Mouse (Mus musculus) intestine, embryonic 16.5 days (tissue): Measurements from ENCODE around the gene Prkg1. TPM values are rescaled to one million over a fixed set of nuclear protein-coding genes. Genes with fewer than 3 reads are reported as not detected.

Source experiments
- ATAC-seq: fragments of 200-750 bp; cut with Nextera tagmentation; 2 replicates; pipeline ENCODE4 v1.8.0; 2017; ENCODE audit warnings: moderate TSS enrichment, moderate library complexity
- H3K27ac ChIP-seq: fragments of 300-500 bp; sonication (generic); 2 replicates; pipeline ENCODE4 v1.5.1; 2014; ENCODE audit warnings: mild to moderate bottlenecking, low read length
- H3K27me3 ChIP-seq: fragments of 300-500 bp; sonication (generic); replicated peaks from 2 replicates; pipeline ENCODE4 v1.6.1; 2014; ENCODE audit warnings: low read length, control low read depth, mixed read lengths; ENCODE audit not compliant: control insufficient read depth, insufficient read depth
- H3K36me3 ChIP-seq: fragments of 300-500 bp; sonication (generic); 2 replicates; pipeline ENCODE4 v1.6.1; 2014; ENCODE audit warnings: low read length, control low read depth; ENCODE audit not compliant: control insufficient read depth, insufficient read depth
- H3K4me1 ChIP-seq: fragments of 300-500 bp; sonication (generic); 2 replicates; pipeline ENCODE4 v1.6.1; 2014; ENCODE audit warnings: low read length, control low read depth, mixed read lengths; ENCODE audit not compliant: control insufficient read depth, insufficient read depth
- H3K4me2 ChIP-seq: fragments of 300-500 bp; sonication (generic); 2 replicates; pipeline ENCODE4 v1.6.1; 2014; ENCODE audit warnings: low read depth, low read length, control low read depth
- H3K4me3 ChIP-seq: fragments of 300-500 bp; sonication (generic); 2 replicates; pipeline ENCODE4 v1.5.1; 2014; ENCODE audit warnings: mild to moderate bottlenecking, low read length
- H3K9ac ChIP-seq: fragments of 300-500 bp; sonication (generic); 2 replicates; pipeline ENCODE4 v1.6.1; 2014; ENCODE audit warnings: low read depth, low read length
- H3K9me3 ChIP-seq: fragments of 300-500 bp; sonication (generic); 2 replicates; pipeline ENCODE4 v1.6.1; 2016; ENCODE audit warnings: low read length, control low read depth; ENCODE audit not compliant: control insufficient read depth
- WGBS: fragments of 180-500 bp; shearing (Covaris S2); extraction: QIAGEN DNeasy Blood & Tissue Kit; methylation state at CpG from one replicate; pipeline ENCODE4 v1.1.7; 2014; 5-methylcytosine and 5-hydroxymethylcytosine counted together
- polyA plus RNA-seq: library from polyadenylated mRNA; unstranded; fragments of >200 nt; fragmentation: Nextera tagmentation; extraction: Ambion mirVana; gene quantifications from 2 replicates; pipeline ENCODE4 v1.2.1, GENCODE M21; 2015

Prkg1 gene
- polyA plus RNA-seq, 1 experiment from 2014 or later = 6.6 TPM

- WGBS = 86% methylated on average over 3 of the region's 3 CpGs
- no peak overlapping the region for H3K4me2 ChIP-seq
- no peak overlapping the region for H3K9ac ChIP-seq
- H3K4me1 ChIP-seq = no peaks in the 10 kb centered on the region
- no peaks in the 10 kb centered on the region for H3K27me3 ChIP-seq
- H3K27ac ChIP-seq = no peak overlapping the region
- no peaks in the 10 kb centered on the region for H3K9me3 ChIP-seq
- no peak overlapping the region for H3K4me3 ChIP-seq
- no peak for ATAC-seq
- no peaks in the 10 kb centered on the region for H3K36me3 ChIP-seq
Measured at GRCm38 (mm10) chr19:30827820-30828219, 937.0 kb downstream of the Prkg1 start.

- Histone ChIP-seq H3K4me1 (no peaks in the 10 kb centered on the region), H3K27me3 (no peaks in the 10 kb centered on the region), H3K36me3 (no peaks in the 10 kb centered on the region), H3K27ac (no peak overlapping the region), H3K9ac (no peak overlapping the region), H3K4me3 (no peak overlapping the region), H3K9me3 (no peaks in the 10 kb centered on the region), H3K4me2 (no peak overlapping the region)
- WGBS = 30% methylated on average over 2 of the region's 2 CpGs
- peak; percentile 97 for ATAC-seq
Measured at GRCm38 (mm10) chr19:30826106-30826505, 938.7 kb downstream of the Prkg1 start.

GRCm38 (mm10) chr19:30815661-30816060 lies 949.2 kb downstream of the Prkg1 start:
- no peaks in the 10 kb centered on the region for H3K27me3 ChIP-seq
- H3K9me3 ChIP-seq = no peaks in the 10 kb centered on the region
- no peak overlapping the region for H3K4me2 ChIP-seq
- H3K27ac ChIP-seq = no peak overlapping the region
- no peak for ATAC-seq
- WGBS = 73% methylated on average over 6 of the region's 6 CpGs
- H3K9ac ChIP-seq = no peak overlapping the region
- H3K4me1 ChIP-seq = no peaks in the 10 kb centered on the region
- no peaks in the 10 kb centered on the region for H3K36me3 ChIP-seq
- no peak overlapping the region for H3K4me3 ChIP-seq

GRCm38 (mm10) chr19:30806265-30806664 lies 958.6 kb downstream of the Prkg1 start:
- no peaks in the 10 kb centered on the region for H3K9me3 ChIP-seq
- H3K27me3 ChIP-seq = no peaks in the 10 kb centered on the region
- WGBS = 72% methylated on average over 5 of the region's 5 CpGs
- no peak overlapping the region for H3K4me3 ChIP-seq
- no peak for ATAC-seq
- no peak overlapping the region for H3K27ac ChIP-seq
- H3K4me1 ChIP-seq = no peaks in the 10 kb centered on the region
- H3K9ac ChIP-seq = no peak overlapping the region
- H3K4me2 ChIP-seq = no peak overlapping the region
- H3K36me3 ChIP-seq = no peaks in the 10 kb centered on the region

GRCm38 (mm10) chr19:30780803-30781202 lies 984.0 kb downstream of the Prkg1 start:
- Histone ChIP-seq H3K27me3 (no peaks in the 10 kb centered on the region), H3K27ac (no peak overlapping the region), H3K4me1 (no peaks in the 10 kb centered on the region), H3K4me3 (no peak overlapping the region), H3K9me3 (no peaks in the 10 kb centered on the region), H3K9ac (no peak overlapping the region), H3K4me2 (no peak overlapping the region), H3K36me3 (no peaks in the 10 kb centered on the region)
- 80% methylated on average over 2 of the region's 2 CpGs for WGBS
- ATAC-seq = no peak

- Histone ChIP-seq H3K4me2 (no peak overlapping the region), H3K27ac (no peak overlapping the region), H3K27me3 (no peaks in the 10 kb centered on the region), H3K9ac (no peak overlapping the region), H3K4me1 (no peaks in the 10 kb centered on the region), H3K4me3 (no peak overlapping the region), H3K36me3 (no peaks in the 10 kb centered on the region), H3K9me3 (no peaks in the 10 kb centered on the region)
- ATAC-seq = no peak
- WGBS = 32% methylated on average over 1 of the region's 1 CpGs
Measured at GRCm38 (mm10) chr19:30768316-30768715, 996.5 kb downstream of the Prkg1 start.

GRCm38 (mm10) chr19:30744426-30744825 lies 1020.4 kb downstream of the Prkg1 start:
- no peak for ATAC-seq
- no peak overlapping the region for H3K9ac ChIP-seq

GRCm38 (mm10) chr19:30699130-30699529 lies 1065.7 kb downstream of the Prkg1 start:
- Histone ChIP-seq H3K4me1 (no peaks in the 10 kb centered on the region), H3K4me3 (no peak overlapping the region), H3K9me3 (no peaks in the 10 kb centered on the region), H3K27ac (no peak overlapping the region), H3K27me3 (no peaks in the 10 kb centered on the region), H3K9ac (no peak overlapping the region), H3K4me2 (no peak overlapping the region), H3K36me3 (no peaks in the 10 kb centered on the region)
- no peak for ATAC-seq
- 87% methylated on average over 5 of the region's 5 CpGs for WGBS

More at GRCm38 (mm10) chr19:30744426-30744825, 1020.4 kb downstream of the Prkg1 start:
- no peak overlapping the region for H3K4me3 ChIP-seq
- H3K27me3 ChIP-seq = no peaks in the 10 kb centered on the region
- H3K4me1 ChIP-seq = no peaks in the 10 kb centered on the region
- no peaks in the 10 kb centered on the region for H3K36me3 ChIP-seq
- H3K4me2 ChIP-seq = no peak overlapping the region
- no peaks in the 10 kb centered on the region for H3K9me3 ChIP-seq
- H3K27ac ChIP-seq = no peak overlapping the region

GRCm38 (mm10) chr19:30691258-30691657 lies 1073.6 kb downstream of the Prkg1 start:
- 86% methylated on average over 2 of the region's 2 CpGs for WGBS
- Histone ChIP-seq H3K4me3 (no peak overlapping the region), H3K36me3 (no peaks in the 10 kb centered on the region), H3K9ac (no peak overlapping the region), H3K27me3 (no peaks in the 10 kb centered on the region), H3K4me1 (no peaks in the 10 kb centered on the region), H3K9me3 (no peaks in the 10 kb centered on the region), H3K27ac (no peak overlapping the region), H3K4me2 (no peak overlapping the region)
- ATAC-seq = peak; percentile 38; the same call in 1 of the 2 replicates

- H3K36me3 ChIP-seq = no peaks in the 10 kb centered on the region
- H3K27me3 ChIP-seq = no peaks in the 10 kb centered on the region
- no peak overlapping the region for H3K9ac ChIP-seq
- no peak for ATAC-seq
- 81% methylated on average over 6 of the region's 6 CpGs for WGBS
- no peaks in the 10 kb centered on the region for H3K4me1 ChIP-seq
- no peaks in the 10 kb centered on the region for H3K9me3 ChIP-seq
- no peak overlapping the region for H3K4me3 ChIP-seq
- H3K4me2 ChIP-seq = no peak overlapping the region
- H3K27ac ChIP-seq = no peak overlapping the region
Measured at GRCm38 (mm10) chr19:30690691-30691090, 1074.1 kb downstream of the Prkg1 start.
